Mouse (Mus musculus) erythroblast, embryonic 14.5 days (primary cell): ENCODE results near the gene Cdca7l.

Source experiments
- GATA1 ChIP-seq: IDR thresholded peaks from 2 replicates; pipeline ENCODE4 v1.6.1; 2012; ENCODE audit warnings: low read length, inconsistent platforms, mixed read lengths
- TAL1 ChIP-seq: IDR thresholded peaks from 3 replicates; pipeline ENCODE4 v1.6.1; 2012; ENCODE audit warnings: low read length, inconsistent platforms, mixed read lengths

- TF ChIP-seq GATA1 (no peak), TAL1 (no peak)
Observed at GRCm38 (mm10) chr12:117878341-117878740, 74.3 kb downstream of the Cdca7l start.
